Mouse (Mus musculus) neural tube, embryonic 10.5 days (tissue): ENCODE data around the gene Gcnt3.

ENCODE experiments used
- DNase-seq: peaks from one replicate; pipeline ENCODE4 v3.0.0-alpha.2; 2017; ENCODE audit warnings: low spot score; ENCODE audit errors: extremely low spot score

The Gcnt3 gene

GRCm38 (mm10) chr9:70007506-70008248, 30.2 kb downstream of the Gcnt3 start:
- no peak for DNase-seq

DNA sequence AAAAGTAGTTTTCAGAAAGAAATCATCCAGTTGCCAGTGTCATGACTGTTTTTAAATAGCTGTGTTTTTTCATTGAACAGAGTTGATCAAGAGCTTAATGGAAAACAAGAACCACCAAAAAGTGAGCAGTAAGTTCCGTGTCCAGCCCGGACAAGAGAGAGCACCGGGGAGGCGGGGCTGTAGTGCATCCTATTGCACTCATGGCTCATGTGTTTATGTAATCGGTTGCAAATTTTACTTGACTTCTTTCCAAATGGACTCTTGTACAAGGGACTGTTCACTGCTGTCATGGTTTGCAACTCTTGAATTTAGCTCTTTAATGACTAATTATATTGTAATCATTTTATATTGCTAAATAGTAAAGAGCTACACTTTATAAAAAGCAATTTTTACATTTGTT, 30.9 kb downstream of the Gcnt3 start:
- no peak for DNase-seq

DNA sequence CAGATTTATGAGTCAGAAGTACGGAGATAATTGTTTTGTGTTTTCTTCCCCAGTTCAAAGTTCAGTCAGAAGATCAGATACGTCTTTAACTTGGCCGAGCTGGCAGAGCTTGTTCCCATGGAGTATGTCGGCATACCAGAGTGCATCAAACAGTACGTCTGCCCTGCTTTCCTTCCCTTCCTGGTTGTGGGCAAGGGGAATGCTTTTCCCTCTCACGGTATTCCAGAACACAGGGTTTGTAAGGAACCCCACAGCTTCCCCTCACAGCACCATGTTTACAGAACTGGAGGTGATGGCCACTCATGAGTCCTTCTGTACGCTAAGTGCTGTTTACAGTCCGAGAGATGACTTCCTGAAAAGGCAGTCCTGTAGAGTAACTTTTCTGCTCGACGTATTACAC, 34.4 kb downstream of the Gcnt3 start:
- no peak for DNase-seq

- no peak for DNase-seq
Measured at GRCm38 (mm10) chr9:69999318-69999717, 38.6 kb downstream of the Gcnt3 start.

GRCm38 (mm10) chr9:69994547-69994946, 43.3 kb downstream of the Gcnt3 start:
- no peak for DNase-seq

- DNase-seq = no peak
Measured at GRCm38 (mm10) chr9:69993479-69993878, 44.4 kb downstream of the Gcnt3 start.

DNA sequence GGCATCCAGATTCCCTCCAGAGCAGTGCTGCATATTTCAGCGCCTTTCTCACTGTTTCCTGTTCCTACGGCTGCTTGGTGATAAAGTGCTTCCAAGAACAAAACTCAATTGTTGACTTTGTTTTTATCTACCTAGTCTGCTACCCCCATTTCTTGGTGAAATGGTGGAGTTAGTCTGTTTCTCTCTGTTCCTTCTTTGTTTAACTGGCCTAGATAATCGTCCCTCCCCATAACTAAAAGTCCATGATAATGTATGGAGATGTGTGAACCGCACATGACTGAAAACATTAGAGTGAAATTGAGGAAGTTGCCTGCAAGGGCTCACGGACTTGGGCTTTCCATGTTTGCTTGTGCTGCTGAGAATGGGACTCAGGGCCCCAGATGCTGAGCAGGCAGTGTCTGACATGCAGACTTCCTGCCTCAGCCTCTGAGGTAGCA, 45.0 kb downstream of the Gcnt3 start:
- no peak for DNase-seq

- DNase-seq = no peak
Measured at GRCm38 (mm10) chr9:69990346-69990745, 47.5 kb downstream of the Gcnt3 start.

- DNase-seq = peak; percentile 95
Measured at GRCm38 (mm10) chr9:69989303-69990121, 48.4 kb downstream of the Gcnt3 start, which contains the start of gene Bnip2. TSS of gene Bnip2 (plus strand) at chr9:69989466.

- no peak for DNase-seq
Measured at GRCm38 (mm10) chr9:69988706-69989302, 49.1 kb downstream of the Gcnt3 start.

- DNase-seq = peak; percentile 50
Measured at GRCm38 (mm10) chr9:69987579-69987978, 50.3 kb downstream of the Gcnt3 start.

DNA sequence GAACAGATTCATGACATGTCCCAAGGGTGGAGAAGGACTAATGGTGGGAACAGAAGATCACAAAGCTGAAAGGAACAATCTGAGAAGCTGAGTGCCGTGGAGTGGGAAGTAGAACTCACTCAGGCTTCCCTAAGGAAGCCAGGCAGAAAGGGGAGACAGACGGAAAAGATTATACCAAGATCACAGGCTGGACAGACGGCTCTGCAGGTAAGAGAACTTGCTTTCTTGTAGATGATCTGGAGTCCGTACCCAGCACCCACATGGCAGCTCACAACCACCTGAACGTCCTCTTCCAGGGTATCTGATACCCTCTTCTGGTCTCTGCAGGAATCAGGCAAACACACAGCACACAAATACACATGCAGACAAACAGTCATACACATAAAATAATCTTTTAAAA, 51.3 kb downstream of the Gcnt3 start:
- no peak for DNase-seq

DNA sequence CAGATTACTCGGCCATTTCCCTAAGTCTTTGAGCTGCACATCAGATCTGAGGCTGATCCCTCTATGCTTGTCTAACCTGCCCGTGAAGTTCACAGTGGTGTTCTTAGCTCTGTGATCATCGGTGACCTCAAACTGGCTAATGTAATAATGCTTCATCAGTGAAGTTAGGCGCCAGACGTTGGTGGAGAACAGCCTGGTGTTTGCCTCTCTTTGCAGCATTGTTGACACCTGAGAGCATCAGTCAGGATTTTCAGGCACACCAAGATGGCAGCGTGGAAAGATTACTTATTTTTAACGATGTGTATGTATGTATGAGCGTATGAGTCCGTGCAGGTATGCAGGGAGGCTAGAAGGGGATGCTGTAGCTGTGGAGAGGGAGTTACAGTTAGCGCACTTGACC, 51.8 kb downstream of the Gcnt3 start:
- DNase-seq = no peak

GRCm38 (mm10) chr9:69985526-69985925, 52.4 kb downstream of the Gcnt3 start:
- DNase-seq = no peak
